ENCODE assay signal across 22 mouse cellular contexts in the genomic region with DNA sequence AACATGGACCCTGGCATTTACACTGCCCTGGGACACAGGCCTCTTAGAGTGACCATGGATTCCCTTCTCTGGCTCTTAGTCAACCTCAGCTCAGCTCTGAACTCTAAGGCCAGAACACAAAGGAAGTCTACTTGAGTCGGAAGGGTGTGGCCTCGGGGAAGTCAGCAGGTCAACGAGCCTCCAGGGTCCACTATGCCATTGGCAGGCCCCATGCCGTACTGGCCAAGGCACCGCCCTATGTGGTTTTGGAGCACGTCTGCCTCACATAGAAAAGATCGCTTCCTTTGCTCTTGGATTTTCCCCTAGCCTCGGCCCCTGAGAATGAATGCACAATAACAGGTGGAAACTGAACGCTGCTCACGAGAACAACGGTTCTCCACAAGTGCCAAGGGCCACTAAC.
DNase-seq lines count a peak whose midpoint lies in the region; ATAC-seq lines count a peak whose summit lies in the region.
"Had no signal": no experiment of that assay in that cellular context is flagged by ENCODE, and none has a peak within 500 bp of the region (broad histone marks: within the 10 kb centered on the region; RNA-seq: fewer than 3 reads in every experiment).

No protein-coding gene starts in this region.

- H3K4me1 ChIP-seq in heart, embryonic 11.5 days (ENCODE audit: control insufficient read depth, insufficient read depth, low read length): no peaks in the 10 kb centered on the region
- no peaks in the 10 kb centered on the region for H3K4me1 ChIP-seq in midbrain, embryonic 10.5 days
- no peaks in the 10 kb centered on the region for H3K4me1 ChIP-seq in midbrain, embryonic 15.5 days
- H3K4me1 ChIP-seq: forebrain, embryonic 15.5 days had no signal

- H3K4me2 ChIP-seq in heart, embryonic 11.5 days: no peak overlapping the region
- H3K4me2 ChIP-seq in midbrain, embryonic 15.5 days: no peak overlapping the region
- H3K4me2 ChIP-seq: forebrain, embryonic 15.5 days; liver, embryonic 11.5 days; midbrain, embryonic 11.5 days had no signal

- H3K9ac ChIP-seq in heart, embryonic 11.5 days (ENCODE audit: low read depth, low read length): no peak overlapping the region
- H3K9ac ChIP-seq in midbrain, embryonic 15.5 days: no peak overlapping the region
- H3K9ac ChIP-seq: forebrain, embryonic 15.5 days had no signal

- H3K4me3 ChIP-seq in heart, embryonic 11.5 days (ENCODE audit: low read depth, low read length): no peak overlapping the region
- H3K4me3 ChIP-seq in midbrain, embryonic 10.5 days: no peak overlapping the region
- no peak overlapping the region for H3K4me3 ChIP-seq in midbrain, embryonic 15.5 days
- H3K4me3 ChIP-seq: erythroblast, embryonic 14.5 days; forebrain, embryonic 15.5 days; myocyte had no signal

- peak; percentile 99 for DNase-seq in heart, adult 11 months
- peak; percentile 8 for DNase-seq in midbrain, embryonic 10.5 days (ENCODE audit: low spot score)
- peak; percentile 78 to 87 for DNase-seq in heart, adult 9 months (ENCODE audit: low spot score in 2 of 2)
- DNase-seq in adipocyte (ENCODE audit: low spot score): no peak
- no peak for DNase-seq in urinary bladder, postnatal 4 days (ENCODE audit: low spot score in 2 of 2)
- DNase-seq in cerebellum, adult 18-20 months: no peak
- DNase-seq: B cell, adult 2 months; cerebellum, postnatal 25 days; kidney, adult 8-10 months; kidney, postnatal 4 days; lung, adult 2 months; lung, postnatal 36 days had no signal

- ATAC-seq in heart, embryonic 11.5 days (replicated peaks; ENCODE audit: insufficient number of reproducible peaks, low FRiP score, low TSS enrichment): no peak
- ATAC-seq in midbrain, embryonic 15.5 days (replicated peaks): no peak
- ATAC-seq: activated CD4-positive, CD25-positive, alpha-beta regulatory T cell, adult 4 months; forebrain, embryonic 15.5 days; hindbrain, postnatal 0 days; Patski had no signal

- H3K27ac ChIP-seq in heart, embryonic 11.5 days (ENCODE audit: low read depth, low read length): no peak overlapping the region
- no peak overlapping the region for H3K27ac ChIP-seq in midbrain, embryonic 10.5 days (replicated peaks)
- no peak overlapping the region for H3K27ac ChIP-seq in midbrain, embryonic 15.5 days
- H3K27ac ChIP-seq: forebrain, embryonic 15.5 days; hindbrain, postnatal 0 days had no signal

- no peaks in the 10 kb centered on the region for H3K36me3 ChIP-seq in heart, embryonic 11.5 days (ENCODE audit: control insufficient read depth, insufficient read depth, low read length)
- no peaks in the 10 kb centered on the region for H3K36me3 ChIP-seq in midbrain, embryonic 10.5 days
- no peaks in the 10 kb centered on the region for H3K36me3 ChIP-seq in midbrain, embryonic 15.5 days (replicated peaks)
- H3K36me3 ChIP-seq: forebrain, embryonic 15.5 days had no signal

- H3K27me3 ChIP-seq in heart, embryonic 11.5 days (ENCODE audit: control insufficient read depth, insufficient read depth, low read length): peaks cover 2% of the 10 kb centered on the region; the same call in 1 of the 2 replicates
- no peaks in the 10 kb centered on the region for H3K27me3 ChIP-seq in midbrain, embryonic 10.5 days (ENCODE audit: low read depth, poor library complexity, severe bottlenecking)
- H3K27me3 ChIP-seq in midbrain, embryonic 15.5 days (replicated peaks): no peaks in the 10 kb centered on the region
- H3K27me3 ChIP-seq: forebrain, embryonic 15.5 days; Patski had no signal

- H3K9me3 ChIP-seq in heart, embryonic 11.5 days (replicated peaks; ENCODE audit: control insufficient read depth, low read length): no peaks in the 10 kb centered on the region
- H3K9me3 ChIP-seq in midbrain, embryonic 10.5 days (replicated peaks): no peaks in the 10 kb centered on the region
- no peaks in the 10 kb centered on the region for H3K9me3 ChIP-seq in midbrain, embryonic 15.5 days
- H3K9me3 ChIP-seq: forebrain, embryonic 15.5 days had no signal

- 87% methylated on average over 11 of the region's 11 CpGs for WGBS in heart, embryonic 11.5 days (ENCODE audit: insufficient replicate concordance)
- 90% methylated on average over 11 of the region's 11 CpGs for WGBS in midbrain, embryonic 10.5 days
- WGBS in midbrain, embryonic 15.5 days: 96% methylated on average over 11 of the region's 11 CpGs

Comparison
In these comparisons a context has a peak if more than half of its experiments do, and no peak if none do; other contexts are left out.
1. DNase-seq: peak in heart, adult 11 months (single experiment), midbrain, embryonic 10.5 days (single experiment) and heart, adult 9 months (2 of 2); none in adipocyte (single experiment), urinary bladder, postnatal 4 days (0 of 2) and cerebellum, adult 18-20 months (0 of 2).